Mouse (Mus musculus) heart, adult 11 months (tissue): ENCODE results near the gene Yipf1.
"Not testable (repeated sequence)": the region's sequence is repeated elsewhere in the genome, so short reads cannot be mapped to it uniquely, and the experiment has no call there.

Experiments used
- DNase-seq: peaks from one replicate; pipeline ENCODE4 v3.0.0; 2022

Yipf1 gene

DNA sequence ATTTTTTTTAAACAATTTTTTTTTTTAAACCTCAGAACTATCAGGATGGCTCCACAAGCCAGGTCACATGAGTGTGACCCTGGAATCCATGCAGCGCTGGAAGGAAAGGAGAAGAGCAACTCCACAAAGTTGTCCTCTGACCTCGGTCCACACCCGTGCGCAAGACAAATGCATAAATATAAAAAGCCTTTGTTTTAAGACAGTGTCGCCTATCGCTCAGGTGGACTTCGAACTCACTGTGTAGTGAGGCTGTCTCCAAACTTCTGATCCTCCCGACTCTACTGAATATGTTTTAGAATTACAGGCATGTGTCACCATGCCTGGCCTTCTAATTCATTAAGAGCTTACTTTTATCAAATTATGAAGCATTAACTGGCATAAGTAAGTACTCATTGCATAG, 14.4 kb downstream of the Yipf1 start:
- no peak for DNase-seq

DNA sequence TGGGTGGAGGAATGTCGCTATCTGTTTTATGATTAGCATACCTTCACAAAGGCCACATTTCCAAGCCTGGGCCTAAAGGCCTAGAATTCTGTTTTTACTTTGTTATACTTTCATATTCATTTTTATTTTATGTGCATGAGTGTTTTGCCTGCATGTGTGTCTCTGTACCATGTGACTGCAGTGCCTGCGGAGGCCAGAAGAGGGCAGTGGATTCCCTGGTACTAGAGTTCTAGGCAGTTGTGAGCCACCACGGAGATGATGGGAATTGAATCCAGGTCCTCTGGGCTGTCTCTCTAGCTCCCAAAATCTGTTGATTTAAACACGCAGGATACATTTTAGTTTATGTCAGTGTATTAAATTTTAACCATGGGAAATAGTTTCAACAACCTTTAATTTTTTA, 19.4 kb downstream of the Yipf1 start:
- no peak for DNase-seq

DNA sequence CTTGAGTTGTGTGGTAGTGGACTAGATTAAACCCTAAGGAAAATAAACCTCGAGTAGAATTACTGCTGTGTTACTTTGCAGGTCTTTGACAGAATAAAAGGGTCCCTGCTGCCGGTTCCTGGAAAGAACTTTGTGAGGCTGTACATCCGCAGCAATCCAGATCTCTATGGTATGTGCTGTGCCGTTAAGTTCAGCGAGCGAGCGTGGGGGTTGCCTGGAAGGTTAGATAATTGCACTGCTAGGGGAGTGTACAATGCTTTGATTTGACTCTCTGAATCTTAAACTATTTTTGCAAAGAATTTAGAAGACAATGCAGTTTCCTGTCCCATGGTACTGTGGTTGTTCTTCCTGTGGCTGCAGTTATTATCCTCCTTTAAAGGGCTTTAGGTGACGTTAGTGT, 22.2 kb downstream of the Yipf1 start:
- DNase-seq: no peak

DNA sequence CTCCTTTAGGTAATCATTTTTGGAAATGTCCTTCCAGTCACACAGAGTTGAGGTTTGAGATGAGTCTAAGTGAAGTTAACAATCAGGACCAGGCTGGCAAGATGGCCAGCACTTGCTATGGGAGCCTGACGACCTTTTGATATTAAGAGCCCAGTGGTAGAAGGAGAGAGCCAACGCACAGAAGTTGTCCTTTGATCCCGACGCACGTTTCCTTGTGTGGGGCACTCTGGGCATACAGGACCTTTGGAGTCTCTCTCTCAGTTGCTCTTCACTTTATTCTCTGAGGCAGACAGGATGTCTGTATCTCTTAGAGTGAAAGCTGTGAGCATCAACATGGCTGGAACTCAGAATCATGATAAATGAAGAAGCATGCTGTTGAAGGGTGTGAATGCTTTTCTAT, 23.3 kb downstream of the Yipf1 start:
- no peak for DNase-seq

DNA sequence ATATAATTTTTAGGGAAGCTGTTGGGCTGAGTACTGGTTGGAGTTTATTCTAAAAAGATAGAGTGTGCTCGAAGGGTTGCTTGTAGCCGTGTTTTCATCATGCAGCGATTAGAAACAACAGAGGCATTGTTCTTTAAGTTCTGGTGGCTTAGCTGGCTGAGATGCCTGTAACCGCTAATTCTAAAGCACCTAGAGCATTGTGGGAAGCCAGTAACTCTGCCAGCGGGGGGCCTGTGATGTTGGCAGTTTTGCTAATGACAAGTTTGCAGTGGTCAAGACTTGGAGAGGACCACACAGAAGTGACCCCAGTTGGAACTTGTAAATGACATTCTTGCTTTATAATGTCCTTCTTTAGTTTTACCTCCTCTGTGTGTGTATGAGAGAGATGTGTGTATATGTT, 27.2 kb downstream of the Yipf1 start:
- DNase-seq: no peak

DNA sequence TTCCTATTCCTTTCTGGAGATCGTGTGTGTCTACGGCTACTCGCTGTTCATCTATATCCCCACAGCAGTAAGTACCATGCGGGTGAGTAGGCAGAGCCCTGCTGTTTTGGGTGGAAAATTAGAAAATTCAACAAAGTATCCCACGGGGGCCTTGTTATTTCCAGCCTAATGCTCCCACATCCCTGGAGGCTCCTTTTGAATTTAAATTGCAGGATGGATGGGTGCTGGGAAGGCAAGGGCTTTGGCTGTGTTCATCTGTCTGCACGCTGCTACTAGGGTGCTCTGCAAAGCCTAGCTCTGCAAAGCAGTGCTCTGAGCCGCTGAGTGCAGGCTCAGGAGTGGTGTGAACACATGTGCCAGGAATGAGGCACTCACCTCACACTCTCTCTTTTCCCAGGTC, 30.4 kb downstream of the Yipf1 start:
- no peak for DNase-seq

DNA sequence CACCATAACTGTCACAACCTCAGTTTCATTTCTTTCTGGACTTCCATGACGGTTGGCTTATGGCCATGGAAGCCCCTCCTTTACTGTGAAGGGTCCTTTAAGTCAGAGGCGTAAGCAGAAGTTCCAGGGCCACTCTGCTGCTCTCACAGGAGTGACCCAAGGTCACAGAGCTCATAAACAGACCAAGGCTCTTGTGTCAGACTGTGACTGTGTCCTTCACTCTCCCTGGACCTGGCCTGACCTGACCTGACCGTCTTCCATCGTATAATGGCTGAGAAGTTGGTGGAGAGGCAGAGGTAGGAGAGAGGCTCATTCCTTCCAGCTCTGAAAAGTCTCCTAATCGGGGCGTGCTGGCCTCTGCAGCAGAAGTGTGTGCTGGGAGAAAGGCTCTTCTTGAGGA, 33.1 kb downstream of the Yipf1 start:
- DNase-seq: no peak

DNA sequence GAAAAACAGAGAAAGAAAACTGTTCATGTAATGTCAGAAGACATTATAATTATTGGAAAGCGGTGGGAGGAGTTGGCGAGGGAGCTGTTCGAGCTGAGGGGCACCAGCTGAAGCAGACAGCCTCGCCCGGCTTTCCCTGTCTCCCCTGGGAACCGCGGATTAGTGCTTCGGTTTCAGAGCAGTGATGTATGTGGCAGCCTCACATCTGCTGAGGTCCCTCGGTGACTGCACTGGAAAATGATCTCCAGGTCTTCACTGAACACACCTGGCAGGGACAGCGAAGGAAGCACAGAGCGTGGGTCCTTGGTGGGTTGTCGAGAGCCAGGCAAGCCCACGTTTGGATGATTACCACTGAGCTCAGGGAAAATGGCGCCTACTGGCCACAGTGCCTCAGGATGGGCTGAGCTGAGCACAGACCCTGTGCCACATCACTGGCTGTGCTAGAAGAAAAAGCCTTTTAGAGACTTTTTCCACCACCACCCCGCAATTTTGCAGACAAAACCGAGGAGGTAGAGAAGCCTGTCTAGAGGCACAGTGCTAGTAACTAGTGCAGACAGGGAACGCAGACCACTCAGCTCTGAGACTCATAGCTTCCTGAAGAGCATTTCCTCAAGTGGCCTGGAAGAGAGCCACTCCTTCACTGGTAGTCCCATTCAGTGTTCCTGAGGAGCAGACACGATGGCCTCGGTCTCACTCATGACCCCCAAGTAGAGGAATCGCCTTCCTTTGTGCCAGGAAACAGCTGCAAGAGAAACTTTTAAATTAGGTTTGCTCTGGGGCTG, 34.6 kb downstream of the Yipf1 start:
- no peak for DNase-seq

DNA sequence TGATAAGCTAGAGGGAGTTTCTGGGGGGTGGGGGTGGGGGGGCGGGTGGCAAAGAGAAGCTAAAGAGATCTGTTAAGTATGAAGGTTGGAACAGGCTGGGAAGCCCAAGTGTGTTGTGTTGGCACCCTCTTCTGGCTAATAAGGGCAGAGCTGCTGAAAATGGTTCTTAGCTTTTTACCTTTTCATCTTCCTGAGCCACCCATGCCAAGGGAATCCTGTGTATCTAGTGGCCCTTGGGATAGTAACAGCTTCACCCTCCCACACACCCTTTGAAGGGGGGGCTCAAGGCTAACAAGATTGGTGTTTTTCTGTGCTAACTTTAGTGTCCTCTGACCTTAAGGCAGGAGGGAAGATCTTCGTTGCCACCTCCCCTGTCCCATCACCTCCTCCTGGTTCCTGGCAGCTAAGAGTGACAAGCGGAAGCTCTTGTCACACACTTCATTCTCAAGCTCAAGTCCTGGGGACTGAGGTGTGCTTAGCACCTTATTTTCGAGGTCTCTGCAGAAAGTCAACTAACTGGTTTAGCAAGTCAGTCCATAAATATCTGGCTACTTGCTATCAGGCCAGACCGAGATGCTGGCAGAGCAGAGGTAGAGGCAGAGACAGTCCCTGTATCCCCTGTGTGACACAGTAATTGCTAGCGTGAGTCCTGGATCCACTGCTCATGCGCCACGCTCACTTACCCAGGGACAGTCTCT, 35.3 kb downstream of the Yipf1 start:
- no peak for DNase-seq

DNA sequence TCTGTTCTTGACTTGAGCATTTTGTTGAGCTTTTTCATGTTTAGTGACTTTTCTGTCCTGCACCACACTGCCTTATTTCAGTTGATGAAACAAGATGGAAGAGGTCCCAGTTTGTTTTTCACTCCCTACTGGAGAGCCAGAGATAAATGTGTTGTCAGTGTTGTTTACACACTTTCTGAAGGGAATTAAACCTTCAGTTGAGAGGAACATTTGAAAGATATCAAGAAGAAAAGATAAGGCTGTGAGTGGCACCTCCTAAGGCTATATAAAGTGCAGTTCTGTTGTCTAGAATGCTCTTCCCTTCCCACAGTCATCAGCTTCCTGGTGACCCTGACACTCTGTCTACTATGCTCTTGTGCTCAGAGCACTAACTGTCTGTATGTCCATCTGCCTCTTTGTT, 37.2 kb downstream of the Yipf1 start:
- no peak for DNase-seq

DNA sequence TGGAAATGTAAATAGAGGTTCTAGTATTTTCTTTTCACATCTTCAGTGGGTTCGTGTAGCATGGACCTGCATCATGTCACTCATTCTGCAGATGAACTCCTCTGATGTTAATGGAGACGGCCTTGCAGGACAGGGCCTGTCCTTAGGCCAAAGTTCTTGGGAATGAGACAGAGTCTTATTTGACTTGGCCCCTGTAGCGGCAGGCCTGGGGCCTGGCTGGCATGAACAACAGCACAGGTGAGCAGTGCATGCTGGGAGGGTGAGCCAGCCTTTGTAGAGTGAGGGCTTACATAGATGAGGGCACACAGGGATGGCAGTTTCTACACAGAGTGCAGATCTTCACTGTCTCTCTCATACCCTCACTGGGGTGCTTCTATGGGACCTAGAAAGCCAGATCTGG, 39.4 kb downstream of the Yipf1 start:
- DNase-seq: no peak

DNA sequence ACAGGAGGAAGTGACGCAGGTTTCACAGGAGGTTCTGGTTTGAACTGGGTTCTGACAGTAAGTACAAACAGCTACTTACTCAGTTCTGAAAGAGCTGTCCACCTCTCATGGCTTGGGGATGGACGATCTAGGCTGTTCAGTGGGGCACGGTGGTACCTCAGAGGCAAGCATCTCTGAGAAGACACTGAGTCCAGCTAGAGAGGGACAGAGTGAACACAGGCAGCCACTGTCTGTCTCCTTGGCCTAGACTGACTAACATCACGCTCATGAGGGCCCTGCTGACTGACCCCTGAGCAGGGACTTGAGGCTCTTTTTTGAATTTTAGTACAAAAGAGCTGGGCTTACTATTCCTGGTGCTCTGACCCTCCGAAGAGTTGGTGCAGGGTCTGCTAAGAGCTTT, 40.0 kb downstream of the Yipf1 start:
- no peak for DNase-seq

DNA sequence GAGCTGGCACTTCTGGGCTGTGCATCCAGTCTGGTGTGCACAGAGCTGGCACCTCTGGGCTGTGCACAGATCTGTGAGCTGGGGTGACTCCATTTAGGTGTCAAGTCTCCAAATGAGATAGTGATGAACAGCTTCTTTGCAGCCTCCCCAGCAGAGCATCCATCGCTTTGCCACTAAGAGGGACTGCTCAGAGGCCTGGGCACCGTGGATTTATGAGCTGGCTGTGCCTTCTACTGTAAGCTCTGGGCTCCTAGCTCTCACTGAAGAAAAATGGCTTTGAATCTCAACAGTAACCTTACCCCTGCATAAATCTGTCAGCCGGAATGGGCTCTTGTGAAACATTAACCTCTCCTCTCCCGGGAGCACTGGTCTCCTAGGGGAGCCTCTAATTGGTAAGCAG, 40.4 kb downstream of the Yipf1 start:
- no peak for DNase-seq

DNA sequence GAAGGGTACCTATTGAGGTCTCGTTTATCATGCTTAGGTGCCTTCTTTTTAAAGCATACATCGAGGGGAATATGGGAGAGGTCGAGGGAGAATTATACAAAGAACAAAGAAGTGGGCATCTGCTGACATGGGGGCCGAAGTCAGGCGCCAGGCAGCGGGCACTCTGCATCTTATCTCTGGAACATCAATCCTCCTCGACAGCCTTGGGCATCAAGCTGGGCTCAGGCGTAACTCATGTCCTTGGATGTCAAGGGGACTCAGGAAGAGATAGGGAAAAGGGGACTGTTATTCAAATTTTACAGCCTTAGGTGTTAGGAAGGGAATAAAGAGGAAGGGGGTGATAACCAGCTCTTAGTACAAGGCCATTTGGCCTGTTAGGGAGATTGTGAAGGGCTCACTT, 43.0 kb downstream of the Yipf1 start:
- DNase-seq: not testable (repeated sequence)

DNA sequence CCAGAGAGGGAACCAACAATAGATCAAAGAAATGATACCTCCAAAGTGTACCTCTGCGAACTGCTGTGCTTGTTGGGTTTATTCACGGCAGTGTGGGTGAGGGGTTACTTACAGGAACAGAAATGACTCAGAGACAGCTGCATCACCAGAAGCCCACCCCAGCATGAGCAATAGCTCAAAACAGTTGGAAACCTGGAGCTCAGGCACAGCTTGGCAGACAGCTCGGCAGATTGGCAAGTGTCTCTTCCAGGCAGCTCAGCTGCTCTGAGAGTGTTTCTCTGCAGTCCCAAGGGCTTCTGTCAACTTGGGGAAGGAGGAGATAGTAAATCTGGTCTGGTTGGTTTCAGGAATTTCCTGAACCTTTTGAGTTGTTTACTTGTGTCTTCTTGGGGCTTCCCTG, 44.3 kb downstream of the Yipf1 start:
- DNase-seq: no peak

DNA sequence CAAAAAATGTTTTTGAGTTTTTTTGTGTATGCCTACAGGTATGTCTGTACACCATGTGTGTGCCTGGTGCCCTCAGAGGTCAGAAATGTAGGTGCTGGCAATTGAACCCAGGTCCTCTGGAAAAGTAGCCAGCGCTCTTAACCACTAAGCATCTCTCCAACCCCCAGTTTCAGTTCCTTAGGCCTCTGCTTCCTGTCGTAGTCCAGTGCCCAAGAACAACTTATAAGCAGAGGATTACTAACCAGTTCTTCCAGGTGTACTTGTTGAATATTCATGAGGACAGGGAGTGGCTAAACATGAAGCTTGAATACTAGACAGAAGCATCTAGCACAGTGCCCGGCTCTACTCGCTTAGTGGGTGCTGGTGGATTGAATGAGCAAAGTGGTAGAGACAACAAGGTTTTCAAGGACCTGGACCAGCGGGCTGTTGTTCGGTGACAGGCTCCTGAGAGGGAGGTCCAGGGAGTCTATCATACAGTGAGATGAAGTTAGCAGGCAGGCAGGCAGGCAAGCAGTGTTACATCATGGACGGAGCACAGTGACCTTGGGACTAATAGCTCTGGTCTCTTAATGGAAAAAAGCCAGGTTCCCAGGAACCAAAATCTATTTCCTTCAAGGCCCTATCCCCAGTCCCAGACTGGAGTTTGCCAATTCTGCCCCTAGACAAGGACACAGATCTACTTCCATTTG, 46.4 kb downstream of the Yipf1 start:
- no peak for DNase-seq

DNA sequence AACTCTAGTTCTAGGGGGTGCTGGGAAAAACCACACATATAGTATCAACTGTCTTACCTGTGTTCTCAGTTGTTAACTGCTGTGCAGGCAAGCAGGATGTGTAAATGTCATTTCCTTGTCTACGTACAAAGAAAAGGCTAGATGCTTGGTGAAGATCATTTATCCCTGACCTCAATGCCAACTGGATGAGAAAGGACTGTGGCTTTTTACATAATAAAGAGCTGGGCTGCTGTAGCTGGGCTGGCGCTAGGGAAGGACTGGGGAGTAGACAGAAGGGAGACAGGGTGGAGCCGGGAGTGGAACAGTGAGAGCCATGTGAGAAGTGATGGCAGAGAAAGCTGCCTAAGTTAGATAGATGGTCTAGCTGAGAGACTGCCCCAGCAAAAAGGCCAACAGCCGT, 48.6 kb downstream of the Yipf1 start:
- DNase-seq: no peak

DNA sequence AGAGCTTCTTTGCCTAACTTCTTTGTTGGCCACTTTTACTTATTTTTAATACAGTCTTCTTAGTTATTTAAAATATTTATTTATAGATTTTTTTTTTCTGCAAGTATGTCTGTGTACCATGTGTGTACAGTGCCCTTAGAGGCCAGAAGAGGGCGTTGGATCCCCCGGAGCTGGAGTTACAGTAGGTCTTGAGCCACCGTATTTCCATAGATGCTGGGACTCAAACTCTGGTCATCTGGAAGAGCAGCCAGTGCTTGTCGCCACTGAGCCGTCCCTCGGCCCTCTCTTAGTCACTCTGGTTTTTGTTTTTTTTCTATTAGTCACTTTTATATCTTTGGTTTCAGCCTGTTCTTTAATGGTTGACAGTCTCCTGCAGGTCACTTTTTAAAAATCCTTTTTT, 49.4 kb downstream of the Yipf1 start:
- DNase-seq: no peak

DNA sequence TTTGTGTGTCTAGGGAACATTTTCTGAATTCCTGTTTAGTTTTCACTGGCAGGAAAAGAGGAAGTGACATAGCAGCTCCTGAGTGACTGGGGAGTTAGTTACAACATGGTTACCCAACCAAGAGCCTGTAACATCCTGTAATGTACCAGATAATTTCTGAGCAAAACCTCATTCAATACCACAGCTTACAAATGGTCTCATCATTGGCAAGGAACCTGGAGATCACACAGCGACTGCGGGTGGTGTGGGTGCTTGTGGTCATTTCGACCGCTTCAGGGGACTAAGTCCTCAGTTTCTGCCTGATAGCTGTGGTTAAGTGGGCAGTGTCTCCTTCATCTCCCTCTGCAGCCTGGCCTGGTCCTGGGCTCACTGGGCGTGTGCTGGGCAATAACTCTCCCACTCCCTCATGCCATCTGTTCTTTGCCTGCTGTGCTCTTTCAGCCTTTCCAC, 50.1 kb downstream of the Yipf1 start:
- no peak for DNase-seq

DNA sequence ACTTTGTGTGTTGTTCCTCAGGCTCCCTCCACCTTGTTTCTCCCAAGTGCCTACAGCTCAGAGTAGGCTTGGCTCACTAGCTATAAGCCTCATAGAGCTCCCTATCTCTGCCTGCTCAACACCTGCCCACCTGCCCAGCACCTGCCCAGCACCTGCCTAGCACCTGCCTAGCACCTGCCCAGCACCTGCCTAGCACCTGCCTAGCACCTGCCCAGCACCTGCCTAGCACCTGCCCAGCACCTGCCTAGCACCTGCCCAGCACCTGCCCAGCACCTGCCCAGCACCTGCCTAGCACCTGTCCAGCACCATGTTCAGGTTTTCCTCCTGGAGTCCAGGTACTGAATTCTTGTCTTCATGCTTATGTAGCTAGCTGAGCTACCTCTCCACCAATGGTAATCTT, 52.2 kb downstream of the Yipf1 start:
- not testable (repeated sequence) for DNase-seq

DNA sequence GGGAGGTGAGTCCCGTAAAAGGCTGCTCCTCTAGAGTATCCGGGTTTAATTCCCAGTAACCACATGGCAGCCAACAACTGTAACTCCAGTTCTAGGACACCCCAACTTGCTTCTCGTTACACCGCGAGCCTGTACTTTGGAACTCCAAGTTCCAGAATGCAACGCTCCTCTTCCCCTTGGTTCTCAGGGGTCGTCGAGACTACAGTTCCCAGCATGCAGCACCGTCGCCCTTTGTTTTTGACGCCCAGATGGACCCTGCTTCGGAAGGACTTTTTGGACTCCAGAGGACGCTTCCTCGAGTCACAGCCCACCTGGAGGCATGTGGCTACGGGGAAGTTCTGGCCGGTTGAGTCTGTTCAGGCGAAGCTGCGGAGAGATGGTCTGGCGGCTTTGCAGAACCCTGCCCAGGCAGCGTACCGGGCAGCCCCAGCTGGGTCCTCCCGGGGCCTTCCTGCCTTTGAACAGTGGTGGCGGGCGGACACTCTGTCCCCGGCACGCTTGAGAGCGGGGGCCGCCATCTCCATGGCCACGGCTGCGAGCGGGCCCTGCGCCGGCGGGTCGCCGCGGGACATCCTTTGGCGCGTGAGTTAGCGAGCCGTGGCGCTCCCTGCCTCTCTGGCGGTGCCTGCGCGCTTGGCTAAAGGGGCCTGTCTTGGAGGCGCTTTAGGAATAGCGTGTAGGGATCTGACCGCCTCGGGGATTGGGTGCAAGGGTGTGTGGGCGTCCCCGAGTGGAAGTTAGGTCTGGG, 53.6 kb downstream of the Yipf1 start, which contains the start of gene Ndc1:
Gene Ndc1, plus strand, starts transcription at position 218 of the 748 bp plus-strand sequence.
- DNase-seq: peak; percentile 99

DNA sequence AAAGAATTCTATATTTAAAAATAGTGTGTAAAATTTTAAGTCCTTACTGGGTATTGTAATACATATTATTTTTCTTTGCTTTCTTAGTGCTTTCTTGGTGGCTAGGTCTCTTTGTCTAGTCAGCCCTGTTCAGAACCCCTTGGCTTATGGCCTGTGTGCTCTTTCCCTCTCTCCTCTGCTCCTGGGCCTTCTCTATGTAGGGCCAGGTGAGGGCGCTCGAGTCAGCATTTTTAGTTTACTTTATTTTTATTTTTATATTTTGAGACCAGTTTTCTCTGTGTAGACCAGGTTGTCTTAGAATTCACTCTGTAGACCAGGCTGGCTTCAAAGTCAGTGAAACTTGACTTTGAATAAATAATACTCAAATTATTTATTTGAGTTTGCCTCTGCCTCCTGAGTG, 58.1 kb downstream of the Yipf1 start:
- no peak for DNase-seq

DNA sequence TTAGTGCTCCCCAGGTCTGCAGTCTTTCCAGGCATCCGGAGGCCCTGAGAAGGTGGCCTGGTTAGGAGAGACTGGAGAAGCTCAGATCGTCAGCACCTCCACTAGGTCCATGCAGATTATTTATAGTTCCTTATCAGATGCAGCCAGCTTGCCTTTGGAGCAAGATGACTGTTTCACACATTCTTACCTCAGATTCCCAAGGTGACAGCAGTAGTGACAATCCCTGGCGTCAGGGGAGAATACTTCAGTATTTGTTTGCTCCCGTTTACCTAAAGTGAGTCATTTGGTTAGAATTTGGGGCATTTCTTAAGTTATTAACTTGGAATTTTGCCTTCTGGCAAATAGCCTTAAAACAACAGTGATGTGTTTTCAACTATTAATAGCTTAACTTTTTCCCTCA, 60.5 kb downstream of the Yipf1 start:
- no peak for DNase-seq
